Mouse (Mus musculus): ENCODE data around the gene Syce1l. TPM values are rescaled to one million over a fixed set of nuclear protein-coding genes. Genes with fewer than 3 reads are reported as not detected.

Syce1l gene
- polyA plus RNA-seq, 1 experiment from 2014 or later = not detected

DNA sequence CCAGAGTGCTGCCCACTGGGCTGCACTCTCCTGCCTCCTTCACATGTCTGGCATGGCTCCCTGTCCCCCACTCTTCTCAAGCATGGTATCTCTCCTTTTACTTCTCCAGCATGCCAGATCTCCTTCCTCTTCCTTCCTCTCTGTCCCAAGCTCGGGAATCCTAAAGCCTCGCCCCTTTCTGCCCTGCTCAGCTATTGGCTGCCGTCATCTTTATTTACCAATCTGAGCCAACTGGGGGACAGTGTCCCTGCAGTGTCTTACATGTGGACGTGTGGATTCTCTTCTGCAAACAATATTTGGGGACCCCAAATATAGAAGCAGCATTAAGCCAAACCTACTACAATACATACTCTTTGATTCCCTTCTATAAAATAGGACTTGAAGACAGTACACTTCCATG lies 10.1 kb downstream of the Syce1l start:
- H3K9me3 ChIP-seq (replicated peaks) = no peaks in the 10 kb centered on the region
- no peaks in the 10 kb centered on the region for H3K4me1 ChIP-seq
- H3K4me3 ChIP-seq = no peak overlapping the region
- no peak overlapping the region for H3K9ac ChIP-seq
- WGBS (ENCODE audit: insufficient replicate concordance) = 38% methylated on average over 4 of the region's 4 CpGs
- no peaks in the 10 kb centered on the region for H3K36me3 ChIP-seq
- ATAC-seq = no peak
- H3K4me2 ChIP-seq = no peak overlapping the region
- H3K27me3 ChIP-seq (replicated peaks) = no peaks in the 10 kb centered on the region
- no peak overlapping the region for H3K27ac ChIP-seq

DNA sequence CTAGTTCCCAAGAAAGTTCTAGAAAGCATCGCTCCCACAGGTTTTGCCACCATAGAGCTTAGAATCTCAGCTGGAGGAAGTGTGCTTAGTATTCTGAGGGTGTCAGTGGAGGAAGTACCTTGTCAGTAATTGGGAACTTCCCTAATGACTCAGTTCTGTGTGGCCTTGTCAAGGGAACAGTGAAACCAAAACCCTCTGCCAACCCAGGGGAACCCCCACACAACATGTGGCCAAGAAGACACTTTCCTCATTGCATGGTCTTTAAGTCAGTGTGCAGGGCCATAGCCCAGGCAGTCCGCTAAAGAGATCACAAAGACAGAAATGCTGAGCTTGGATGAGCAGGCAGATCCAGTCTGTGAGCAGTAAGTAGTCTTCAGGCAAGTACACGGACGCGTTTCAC lies 13.1 kb downstream of the Syce1l start:
- Histone ChIP-seq H3K9ac (no peak overlapping the region), H3K27ac (no peak overlapping the region), H3K9me3 (replicated peaks) (no peaks in the 10 kb centered on the region), H3K36me3 (no peaks in the 10 kb centered on the region), H3K4me3 (no peak overlapping the region), H3K27me3 (replicated peaks) (no peaks in the 10 kb centered on the region), H3K4me2 (no peak overlapping the region), H3K4me1 (no peaks in the 10 kb centered on the region)
- peak; percentile 35; the same call in 1 of the 2 replicates for ATAC-seq
- WGBS (ENCODE audit: insufficient replicate concordance) = 64% methylated on average over 5 of the region's 5 CpGs

DNA sequence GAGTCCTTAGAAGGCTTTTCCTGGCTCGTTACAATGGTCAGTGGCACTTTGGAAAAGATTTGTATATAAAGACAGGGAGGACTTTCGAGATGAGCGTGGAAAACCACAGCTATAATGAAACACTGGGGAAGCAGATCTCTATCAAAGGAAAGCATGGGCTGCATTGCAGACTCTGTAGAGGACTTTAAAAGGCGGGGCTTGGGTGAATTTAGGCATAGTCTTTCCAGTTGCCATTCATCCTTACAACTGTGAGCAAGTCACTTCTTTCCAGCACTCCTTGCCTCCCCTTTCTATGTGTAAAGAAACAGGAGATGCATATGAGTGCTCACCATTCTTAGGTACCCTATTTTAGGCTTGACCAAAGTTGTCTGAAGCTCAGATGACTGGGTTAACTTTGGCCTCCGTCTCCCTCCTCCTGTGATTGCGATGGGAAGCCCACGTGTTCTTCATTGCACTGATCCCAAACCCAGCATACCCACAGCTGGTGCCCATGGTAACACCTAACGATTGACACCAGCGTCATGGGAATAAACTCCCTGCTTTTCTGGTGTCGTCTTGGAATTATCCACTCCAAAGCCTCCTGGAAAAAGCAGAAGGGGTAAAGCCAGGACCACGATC lies 13.8 kb downstream of the Syce1l start:
- Histone ChIP-seq H3K27ac (no peak overlapping the region), H3K4me1 (no peaks in the 10 kb centered on the region), H3K27me3 (replicated peaks) (no peaks in the 10 kb centered on the region), H3K4me2 (no peak overlapping the region), H3K9me3 (replicated peaks) (no peaks in the 10 kb centered on the region), H3K36me3 (no peaks in the 10 kb centered on the region), H3K9ac (no peak overlapping the region), H3K4me3 (no peak overlapping the region)
- ATAC-seq = no peak
- WGBS (ENCODE audit: insufficient replicate concordance) = 61% methylated on average over 11 of the region's 11 CpGs

DNA sequence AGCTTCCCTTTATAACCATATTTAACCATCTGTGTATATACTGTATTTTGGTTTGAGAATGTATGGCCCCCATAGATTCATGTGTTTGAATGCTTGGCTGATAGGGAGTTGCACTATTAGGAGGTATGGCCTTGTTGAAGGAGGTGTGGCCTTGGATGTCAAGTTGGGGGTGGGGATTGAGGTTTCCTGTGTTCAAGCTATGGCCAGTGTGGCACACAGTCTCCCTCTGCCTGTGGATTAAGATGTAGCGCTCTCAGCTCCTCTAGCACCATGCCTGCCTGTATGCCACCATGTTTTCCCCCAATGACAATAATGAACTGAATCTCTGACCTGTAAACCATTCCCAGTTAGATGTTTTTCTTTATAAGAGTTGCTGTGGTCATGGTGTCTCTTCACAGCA lies 17.1 kb downstream of the Syce1l start:
- no peaks in the 10 kb centered on the region for H3K27me3 ChIP-seq (replicated peaks)
- no peak overlapping the region for H3K27ac ChIP-seq
- 67% methylated on average over 1 of the region's 1 CpGs for WGBS (ENCODE audit: insufficient replicate concordance)
- H3K9ac ChIP-seq = no peak overlapping the region
- H3K4me1 ChIP-seq = no peaks in the 10 kb centered on the region
- ATAC-seq = no peak
- H3K36me3 ChIP-seq = no peaks in the 10 kb centered on the region
- H3K4me2 ChIP-seq = no peak overlapping the region
- H3K4me3 ChIP-seq = no peak overlapping the region
- H3K9me3 ChIP-seq (replicated peaks) = no peaks in the 10 kb centered on the region

DNA sequence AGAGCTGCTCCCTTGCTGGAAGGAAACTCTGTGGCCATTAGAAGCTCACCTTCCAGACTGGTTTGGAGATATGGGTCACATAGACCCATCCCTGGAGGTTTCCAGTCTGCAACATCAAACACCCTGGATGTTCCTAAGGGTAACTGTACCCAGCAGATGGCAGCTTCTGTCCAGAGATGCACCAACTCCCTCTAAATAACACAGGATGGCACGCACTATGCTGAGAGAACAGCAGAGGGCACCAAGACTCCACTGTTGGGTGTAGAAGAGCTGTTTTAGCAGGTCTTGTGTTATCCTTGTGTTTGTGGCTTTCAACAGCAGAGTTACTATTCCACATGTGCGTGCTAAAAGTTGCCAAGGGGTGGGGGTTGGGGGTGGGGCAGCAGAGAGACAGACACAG lies 21.5 kb downstream of the Syce1l start:
- H3K4me2 ChIP-seq = no peak overlapping the region
- 4% methylated on average over 2 of the region's 2 CpGs for WGBS (ENCODE audit: insufficient replicate concordance)
- H3K4me3 ChIP-seq = no peak overlapping the region
- no peaks in the 10 kb centered on the region for H3K9me3 ChIP-seq (replicated peaks)
- H3K4me1 ChIP-seq = no peaks in the 10 kb centered on the region
- H3K27me3 ChIP-seq (replicated peaks) = no peaks in the 10 kb centered on the region
- no peak overlapping the region for H3K27ac ChIP-seq
- H3K36me3 ChIP-seq = no peaks in the 10 kb centered on the region
- no peak overlapping the region for H3K9ac ChIP-seq
- no peak for ATAC-seq

DNA sequence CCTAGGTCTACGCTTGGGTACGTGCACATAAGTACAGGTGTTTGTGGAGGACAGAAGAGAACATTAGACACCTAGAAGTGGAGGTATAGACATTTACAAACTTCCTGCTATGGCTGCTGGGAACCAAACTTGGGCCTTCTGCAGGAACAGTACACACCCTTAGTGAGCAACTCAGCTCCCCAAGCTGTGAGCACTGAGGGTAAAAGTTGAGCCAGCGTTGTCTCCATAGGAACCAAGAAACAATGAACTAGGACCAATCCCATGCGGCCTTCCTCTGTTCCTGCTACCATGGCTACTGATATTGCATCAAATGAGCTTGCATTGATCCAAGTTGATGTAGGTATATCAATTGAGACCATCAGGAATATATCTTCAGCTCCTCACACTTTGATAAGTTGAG lies 22.0 kb downstream of the Syce1l start:
- H3K27me3 ChIP-seq (replicated peaks) = no peaks in the 10 kb centered on the region
- no peak overlapping the region for H3K4me2 ChIP-seq
- H3K4me1 ChIP-seq = no peaks in the 10 kb centered on the region
- 71% methylated on average over 4 of the region's 4 CpGs for WGBS (ENCODE audit: insufficient replicate concordance)
- no peaks in the 10 kb centered on the region for H3K36me3 ChIP-seq
- H3K9me3 ChIP-seq (replicated peaks) = no peaks in the 10 kb centered on the region
- no peak for ATAC-seq
- H3K9ac ChIP-seq = no peak overlapping the region
- H3K27ac ChIP-seq = no peak overlapping the region
- H3K4me3 ChIP-seq = no peak overlapping the region

DNA sequence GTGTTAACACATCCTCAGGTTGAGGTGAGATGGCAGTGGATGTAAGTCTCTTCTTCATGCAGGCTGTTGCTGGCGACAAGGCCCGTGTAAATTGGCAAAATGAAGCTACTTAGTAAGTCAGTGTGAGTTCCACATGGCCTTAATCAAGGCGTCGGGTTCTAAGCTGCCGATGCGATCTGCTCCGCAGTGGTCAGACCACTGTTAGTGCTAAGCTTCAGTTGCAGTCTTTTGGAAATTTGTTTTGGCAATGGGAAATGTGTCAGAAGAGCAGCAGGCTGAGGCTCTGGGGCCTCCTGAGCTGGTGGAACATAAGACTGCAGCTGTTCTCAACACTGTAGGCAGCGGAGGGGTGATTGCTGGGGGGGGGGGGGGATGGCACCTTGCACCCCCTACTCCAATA lies 22.9 kb downstream of the Syce1l start:
- H3K36me3 ChIP-seq = no peaks in the 10 kb centered on the region
- no peaks in the 10 kb centered on the region for H3K9me3 ChIP-seq (replicated peaks)
- no peak overlapping the region for H3K4me3 ChIP-seq
- no peak overlapping the region for H3K9ac ChIP-seq
- no peaks in the 10 kb centered on the region for H3K27me3 ChIP-seq (replicated peaks)
- ATAC-seq = no peak
- no peaks in the 10 kb centered on the region for H3K4me1 ChIP-seq
- H3K4me2 ChIP-seq = no peak overlapping the region
- no peak overlapping the region for H3K27ac ChIP-seq
- WGBS (ENCODE audit: insufficient replicate concordance) = 64% methylated on average over 8 of the region's 8 CpGs

DNA sequence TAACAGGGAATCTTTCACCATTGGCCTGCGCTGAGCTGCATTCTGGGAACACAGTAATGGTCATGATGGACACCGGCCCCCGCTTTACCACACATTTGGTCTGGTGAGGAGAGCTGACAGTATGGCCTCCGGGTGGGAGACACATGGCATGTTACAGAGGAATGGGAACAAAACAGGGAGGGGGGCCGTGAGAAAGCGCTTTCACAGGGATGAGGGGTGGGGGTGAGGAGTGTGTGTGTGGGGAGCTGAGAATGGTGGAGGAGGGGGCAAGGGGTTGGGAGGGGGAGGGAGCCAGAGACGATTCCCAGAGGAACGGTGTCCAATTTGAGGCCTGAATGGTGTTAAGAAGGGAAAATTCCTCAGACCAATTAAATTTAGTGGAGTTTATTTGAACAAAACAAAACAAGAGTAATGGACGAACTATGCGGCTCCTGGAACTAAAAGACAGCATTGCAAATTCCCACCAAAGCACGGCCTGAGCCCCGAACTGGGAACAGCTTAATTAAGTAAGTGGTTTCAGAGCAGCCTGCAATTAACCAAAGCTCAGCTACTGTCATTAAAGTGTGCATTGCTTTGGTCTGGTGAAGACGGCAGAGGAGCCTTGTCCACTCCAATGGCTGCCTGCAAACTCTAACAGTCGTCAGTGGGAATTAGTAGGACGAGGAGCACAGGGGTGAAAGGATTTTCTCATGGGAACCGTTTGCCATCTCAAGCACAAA lies 23.9 kb downstream of the Syce1l start:
- Histone ChIP-seq H3K4me2 (no peak overlapping the region), H3K27ac (no peak overlapping the region), H3K4me3 (no peak overlapping the region), H3K4me1 (no peaks in the 10 kb centered on the region), H3K27me3 (replicated peaks) (no peaks in the 10 kb centered on the region), H3K36me3 (no peaks in the 10 kb centered on the region), H3K9me3 (replicated peaks) (no peaks in the 10 kb centered on the region), H3K9ac (no peak overlapping the region)
- ATAC-seq = no peak
- 65% methylated on average over 16 of the region's 16 CpGs for WGBS (ENCODE audit: insufficient replicate concordance)

DNA sequence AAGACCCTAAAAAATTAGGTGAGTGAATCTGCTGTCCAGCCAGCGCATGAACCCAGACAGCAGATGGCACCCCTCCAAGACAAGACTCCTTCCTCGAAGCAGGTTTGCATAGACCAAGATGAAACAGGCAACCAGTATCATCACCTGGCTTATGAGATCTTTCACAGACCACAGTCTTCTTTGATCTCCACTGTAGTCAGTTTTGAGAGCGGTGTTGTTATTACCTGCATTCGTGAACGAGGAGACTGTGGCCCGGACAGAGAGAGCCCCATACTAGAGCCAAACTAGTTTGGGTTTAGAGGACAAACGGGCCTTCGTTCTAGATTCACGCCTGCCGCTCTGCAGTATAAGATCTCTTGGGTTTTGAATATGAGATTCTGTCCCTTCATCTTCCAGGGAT lies 26.9 kb downstream of the Syce1l start:
- no peak overlapping the region for H3K4me3 ChIP-seq
- 75% methylated on average over 10 of the region's 10 CpGs for WGBS (ENCODE audit: insufficient replicate concordance)
- H3K27me3 ChIP-seq (replicated peaks) = no peaks in the 10 kb centered on the region
- no peaks in the 10 kb centered on the region for H3K4me1 ChIP-seq
- no peaks in the 10 kb centered on the region for H3K9me3 ChIP-seq (replicated peaks)
- ATAC-seq = no peak
- no peaks in the 10 kb centered on the region for H3K36me3 ChIP-seq
- no peak overlapping the region for H3K27ac ChIP-seq
- H3K9ac ChIP-seq = no peak overlapping the region
- H3K4me2 ChIP-seq = no peak overlapping the region

DNA sequence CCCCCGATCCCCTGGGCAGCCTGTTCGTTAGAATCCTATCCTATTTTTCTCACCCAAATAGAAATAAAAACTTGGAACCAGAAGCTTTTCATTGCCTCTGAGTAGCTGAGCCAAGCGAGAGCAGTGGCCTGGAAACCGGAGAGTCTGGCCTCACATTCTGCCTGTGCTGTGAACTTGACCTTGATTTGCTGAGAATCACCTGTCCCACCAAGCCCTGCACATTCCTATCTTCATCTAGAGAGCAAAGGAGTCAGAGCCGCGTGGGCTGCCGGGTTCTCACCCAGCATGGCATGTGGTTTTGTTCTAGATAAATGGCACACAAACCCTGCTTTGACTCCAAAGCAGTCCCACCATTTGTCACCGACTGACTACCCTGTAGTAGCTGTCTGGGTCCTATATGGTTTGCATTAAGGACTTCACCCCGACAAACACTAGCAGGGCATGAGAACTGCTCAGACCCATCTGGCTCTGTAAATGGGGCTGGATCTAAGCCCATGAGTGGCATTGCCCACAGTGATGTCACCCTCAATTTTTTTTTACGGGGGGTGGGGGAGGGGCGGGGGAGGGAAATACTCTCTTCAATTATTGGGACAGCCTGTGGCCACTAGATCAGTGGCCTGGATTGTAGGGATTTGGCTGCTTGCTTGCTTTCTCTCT lies 29.7 kb downstream of the Syce1l start:
- ATAC-seq = no peak
- no peak overlapping the region for H3K27ac ChIP-seq
- H3K36me3 ChIP-seq = no peaks in the 10 kb centered on the region
- H3K9ac ChIP-seq = no peak overlapping the region
- no peak overlapping the region for H3K4me3 ChIP-seq
- no peaks in the 10 kb centered on the region for H3K4me1 ChIP-seq
- H3K27me3 ChIP-seq (replicated peaks) = no peaks in the 10 kb centered on the region
- H3K4me2 ChIP-seq = no peak overlapping the region
- 67% methylated on average over 11 of the region's 11 CpGs for WGBS (ENCODE audit: insufficient replicate concordance)
- no peaks in the 10 kb centered on the region for H3K9me3 ChIP-seq (replicated peaks)

DNA sequence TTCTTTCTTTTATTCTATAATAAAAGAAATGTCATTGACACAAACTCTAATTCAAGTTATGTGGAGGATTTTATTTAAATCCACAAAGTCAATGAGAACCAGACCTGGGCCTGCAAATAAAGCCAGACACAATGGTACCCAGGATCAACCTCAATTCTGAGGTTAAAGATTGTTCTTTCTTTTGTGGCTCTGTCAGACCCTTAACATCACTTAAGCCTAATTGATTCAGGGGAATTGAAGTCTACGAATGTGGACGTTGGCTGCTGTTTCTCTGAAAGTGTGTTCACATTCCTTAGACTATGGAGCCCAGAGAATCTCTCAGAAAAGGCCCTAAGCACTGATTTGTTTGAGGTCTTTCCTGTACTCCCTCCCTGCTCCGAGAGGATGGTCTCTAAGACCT lies 30.3 kb downstream of the Syce1l start:
- H3K9me3 ChIP-seq (replicated peaks) = no peaks in the 10 kb centered on the region
- ATAC-seq = no peak
- no peaks in the 10 kb centered on the region for H3K36me3 ChIP-seq
- no peaks in the 10 kb centered on the region for H3K27me3 ChIP-seq (replicated peaks)
- no peak overlapping the region for H3K9ac ChIP-seq
- no peaks in the 10 kb centered on the region for H3K4me1 ChIP-seq
- WGBS (ENCODE audit: insufficient replicate concordance) = 65% methylated on average over 3 of the region's 3 CpGs
- H3K4me2 ChIP-seq = no peak overlapping the region
- H3K27ac ChIP-seq = no peak overlapping the region
- no peak overlapping the region for H3K4me3 ChIP-seq

DNA sequence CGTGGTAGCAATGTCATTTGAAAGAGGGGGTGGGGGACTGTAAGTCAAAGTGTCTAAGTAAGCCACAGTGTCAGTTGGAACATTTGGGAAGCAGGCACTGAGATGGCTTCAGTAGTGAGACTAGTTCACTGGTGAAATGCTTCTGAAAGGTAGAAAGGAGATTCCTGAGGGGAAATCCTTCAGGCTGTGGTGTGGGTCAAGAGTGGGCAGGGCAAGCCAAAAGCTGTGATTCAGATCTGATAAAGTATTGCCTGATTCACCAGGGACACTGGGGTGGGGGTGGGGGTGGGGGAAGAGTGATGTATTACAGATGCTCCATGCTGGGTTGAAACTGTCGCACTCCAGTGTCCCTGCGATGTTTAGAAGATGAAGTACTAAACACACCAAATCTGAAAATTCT lies 31.6 kb downstream of the Syce1l start:
- H3K4me2 ChIP-seq = no peak overlapping the region
- WGBS (ENCODE audit: insufficient replicate concordance) = 65% methylated on average over 3 of the region's 3 CpGs
- H3K9me3 ChIP-seq (replicated peaks) = no peaks in the 10 kb centered on the region
- H3K27ac ChIP-seq = no peak overlapping the region
- no peak for ATAC-seq
- no peaks in the 10 kb centered on the region for H3K4me1 ChIP-seq
- no peaks in the 10 kb centered on the region for H3K27me3 ChIP-seq (replicated peaks)
- H3K4me3 ChIP-seq = no peak overlapping the region
- H3K36me3 ChIP-seq = no peaks in the 10 kb centered on the region
- H3K9ac ChIP-seq = no peak overlapping the region

All from liver, embryonic 12.5 days (tissue).